Mouse (Mus musculus) G1E (cell line): Measurements from ENCODE around the gene Neurod6. TPM values are rescaled to one million over a fixed set of nuclear protein-coding genes. Genes with fewer than 3 reads are reported as not detected.
A peak's percentile ranks its signal among the peaks of the same experiment; 100 is the strongest.
"Not testable (repeated sequence)": the region's sequence is repeated elsewhere in the genome, so short reads cannot be mapped to it uniquely, and the experiment has no call there.

Source experiments
- ATAC-seq: 2 replicates; pipeline ENCODE4 v1.8.0; 2016; ENCODE audit warnings: mild to moderate bottlenecking; ENCODE audit not compliant: insufficient number of reproducible peaks, poor library complexity, low FRiP score, severe bottlenecking; ENCODE audit errors: extremely low read depth
- DNase-seq: peaks from one replicate; pipeline ENCODE4 v3.0.0; 2012; ENCODE audit warnings: low spot score
- H3K27me3 ChIP-seq: 2 replicates; pipeline ENCODE4 v1.6.1; 2012; ENCODE audit warnings: mild to moderate bottlenecking, low read length, inconsistent platforms; ENCODE audit not compliant: insufficient read depth
- H3K36me3 ChIP-seq: replicated peaks from 2 replicates; pipeline ENCODE3; 2012; ENCODE audit warnings: mild to moderate bottlenecking, inconsistent platforms
- H3K4me1 ChIP-seq: 2 replicates; pipeline ENCODE4 v1.6.1; 2012; ENCODE audit warnings: low read depth, low read length, inconsistent platforms, mixed read lengths; ENCODE audit not compliant: insufficient read depth
- H3K4me3 ChIP-seq: 2 replicates; pipeline ENCODE4 v1.5.1; 2012; ENCODE audit warnings: low read depth, mild to moderate bottlenecking, inconsistent platforms, low read length, moderate library complexity, mixed read lengths
- H3K9me3 ChIP-seq: replicated peaks from 2 replicates; pipeline ENCODE4 v1.6.1; 2012; ENCODE audit warnings: inconsistent platforms
- CTCF ChIP-seq: IDR thresholded peaks from 2 replicates; pipeline ENCODE4 v1.5.1; 2012; ENCODE audit warnings: low read depth, low read length, inconsistent platforms, mixed read lengths
- GATA1 ChIP-seq: IDR thresholded peaks from 2 replicates; pipeline ENCODE4 v1.6.1; 2012; ENCODE audit warnings: borderline replicate concordance, low read length, inconsistent platforms, mixed read lengths
- GATA2 ChIP-seq: IDR thresholded peaks from 2 replicates; pipeline ENCODE4 v1.6.1; 2012; ENCODE audit warnings: low read depth, low read length, inconsistent platforms, borderline replicate concordance
- POLR2AphosphoS5 ChIP-seq: IDR thresholded peaks from 2 replicates; pipeline ENCODE4 v1.6.1; 2012; ENCODE audit warnings: low read depth, low read length, inconsistent platforms; ENCODE audit not compliant: insufficient replicate concordance
- TAL1 ChIP-seq: conservative IDR thresholded peaks from 2 replicates; pipeline ENCODE4 v1.6.1; 2012; ENCODE audit warnings: low read depth, low read length, inconsistent platforms, mixed read lengths
- polyA plus RNA-seq: library from polyadenylated mRNA; stranded (reverse); fragments of >175 nt; gene quantifications from 2 replicates; pipeline ENCODE4 v1.2.3, GENCODE M21; 2012
- total RNA-seq, 2 experiments: library from RNA; stranded (forward) in 1 of 2; stranded (reverse) in 1 of 2; fragments of 200-1000 nt in 1 of 2; fragments of >200 nt in 1 of 2; fragmentation: Nextera tagmentation in 1 of 2; gene quantifications; 2 replicates each; pipeline ENCODE4 v1.2.3; 2014 to 2017

Gene Neurod6
- total RNA-seq (2014; fragmentation: Nextera tagmentation) = not detected in 2 replicates
- total RNA-seq (2017) = not detected in 2 replicates
- polyA plus RNA-seq = not detected in 2 replicates

- Histone ChIP-seq H3K4me3 (no peak within 1 kb of the TSS), H3K9me3 (no peaks in the 10 kb centered on the region), H3K4me1 (no peaks in the 10 kb centered on the region; the same call in 1 of the 2 replicates), H3K27me3 (peaks cover 6% of the 10 kb centered on the region; the same call in 1 of the 2 replicates), H3K36me3 (no peaks in the 10 kb centered on the region)
- DNase-seq (no peak), ATAC-seq (no peak)
- TF ChIP-seq TAL1 (no peak), POLR2AphosphoS5 (no peak), GATA2 (no peak), CTCF (no peak), GATA1 (no peak)
These were observed at the start of gene Neurod6 for GRCm38 (mm10) chr6:55680974-55681373. Neurod6 (minus strand) TSS chr6:55681263.

- Histone ChIP-seq H3K9me3 (no peaks in the 10 kb centered on the region), H3K36me3 (no peaks in the 10 kb centered on the region), H3K4me1 (no peaks in the 10 kb centered on the region), H3K27me3 (no peaks in the 10 kb centered on the region), H3K4me3 (no peak overlapping the region)
- no peak for ATAC-seq
- TF ChIP-seq TAL1 (no peak), GATA1 (no peak), CTCF (peak; percentile 35; the same call in 1 of the 2 replicates), POLR2AphosphoS5 (no peak)
- DNase-seq = peak; percentile 2
These were observed 36.1 kb upstream of the Neurod6 start for GRCm38 (mm10) chr6:55717209-55717608.

GRCm38 (mm10) chr6:55715446-55715845, 34.4 kb upstream of the Neurod6 start:
- ATAC-seq (no peak), DNase-seq (no peak)
- Histone ChIP-seq H3K4me1 (no peaks in the 10 kb centered on the region), H3K27me3 (no peaks in the 10 kb centered on the region), H3K9me3 (no peaks in the 10 kb centered on the region), H3K36me3 (no peaks in the 10 kb centered on the region), H3K4me3 (no peak overlapping the region)
- TF ChIP-seq GATA1 = no peak
- TF ChIP-seq GATA2 = no peak
- TF ChIP-seq CTCF = no peak
- no peak for TF ChIP-seq POLR2AphosphoS5
- TF ChIP-seq TAL1 = no peak

- ATAC-seq, H3K27me3 ChIP-seq, DNase-seq: not testable (repeated sequence)
These were observed 29.9 kb upstream of the Neurod6 start for GRCm38 (mm10) chr6:55710913-55711312.

GRCm38 (mm10) chr6:55704759-55705104, 23.7 kb upstream of the Neurod6 start:
- TF ChIP-seq GATA1 (no peak), TAL1 (no peak), POLR2AphosphoS5 (no peak), GATA2 (no peak), CTCF (no peak)
- Histone ChIP-seq H3K27me3 (no peaks in the 10 kb centered on the region), H3K4me3 (no peak overlapping the region), H3K4me1 (no peaks in the 10 kb centered on the region), H3K9me3 (no peaks in the 10 kb centered on the region), H3K36me3 (no peaks in the 10 kb centered on the region)
- no peak for ATAC-seq
- DNase-seq = no peak

More at GRCm38 (mm10) chr6:55710913-55711312, 29.9 kb upstream of the Neurod6 start:
- not testable (repeated sequence) for H3K9me3 ChIP-seq, H3K36me3 ChIP-seq, H3K4me3 ChIP-seq, H3K4me1 ChIP-seq

- no peak for ATAC-seq
- no peak for DNase-seq
- H3K4me3 ChIP-seq = no peak overlapping the region
- no peak for TF ChIP-seq TAL1
- no peak for TF ChIP-seq POLR2AphosphoS5
- TF ChIP-seq CTCF = no peak
- TF ChIP-seq GATA2 = no peak
- TF ChIP-seq GATA1 = no peak
- no peaks in the 10 kb centered on the region for H3K9me3 ChIP-seq
- no peaks in the 10 kb centered on the region for H3K27me3 ChIP-seq
- H3K4me1 ChIP-seq = no peaks in the 10 kb centered on the region
- H3K36me3 ChIP-seq = no peaks in the 10 kb centered on the region
These were observed 23.1 kb upstream of the Neurod6 start for GRCm38 (mm10) chr6:55704061-55704758.
